Mouse (Mus musculus): ENCODE results near the gene Rnf17.

The Rnf17 gene

GRCm38 (mm10) chr14:56402311-56403071, at the start of gene Rnf17:
TSS of gene Rnf17 (plus strand) at chr14:56402581.
- no peak for DNase-seq

DNA sequence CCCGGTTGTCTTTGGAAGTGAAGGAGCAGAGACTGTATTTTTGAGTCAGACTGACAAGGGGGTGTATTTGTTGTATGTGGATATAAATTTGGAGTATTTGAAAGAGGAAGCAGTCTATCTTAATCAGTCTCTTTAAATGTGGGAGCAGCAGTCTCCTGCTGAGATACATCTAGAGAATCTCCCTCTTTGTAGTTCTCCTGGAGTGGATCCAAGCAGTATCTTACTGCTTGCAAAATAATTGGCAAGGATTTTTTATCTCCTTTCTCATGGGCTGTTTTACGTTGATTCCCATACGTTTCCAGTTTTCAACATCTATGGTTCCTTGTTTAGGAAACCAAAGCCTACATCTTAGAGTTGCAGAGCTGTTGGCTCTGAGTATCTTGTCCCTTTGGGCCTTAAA, 47.6 kb upstream of the Rnf17 start:
- DNase-seq, result no peak

GRCm38 (mm10) chr14:56355396-56355795, 47.0 kb upstream of the Rnf17 start:
- no peak for DNase-seq

- DNase-seq, result no peak
Measured at GRCm38 (mm10) chr14:56356196-56356595, 46.2 kb upstream of the Rnf17 start.

DNA sequence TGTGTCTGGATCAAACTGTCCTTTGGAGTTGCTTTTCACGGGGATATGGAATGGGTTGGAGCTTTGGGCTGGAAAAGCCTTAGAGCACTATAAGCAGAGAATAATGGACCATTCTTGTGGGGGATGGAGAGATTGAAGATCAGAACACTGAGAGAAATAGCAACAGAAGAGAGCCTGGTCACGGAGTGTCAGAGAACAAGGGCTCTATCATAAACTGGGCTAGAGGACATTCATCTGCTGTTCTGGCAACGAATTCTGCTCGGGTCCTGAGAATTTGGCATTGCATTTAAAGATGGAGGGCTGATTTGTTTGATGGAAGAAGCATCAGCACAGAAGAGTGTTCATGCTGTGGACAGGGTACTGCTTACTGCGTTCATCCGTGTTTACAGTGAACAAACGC, 44.0 kb upstream of the Rnf17 start:
- no peak for DNase-seq

GRCm38 (mm10) chr14:56359131-56359530, 43.2 kb upstream of the Rnf17 start:
- no peak for DNase-seq

DNA sequence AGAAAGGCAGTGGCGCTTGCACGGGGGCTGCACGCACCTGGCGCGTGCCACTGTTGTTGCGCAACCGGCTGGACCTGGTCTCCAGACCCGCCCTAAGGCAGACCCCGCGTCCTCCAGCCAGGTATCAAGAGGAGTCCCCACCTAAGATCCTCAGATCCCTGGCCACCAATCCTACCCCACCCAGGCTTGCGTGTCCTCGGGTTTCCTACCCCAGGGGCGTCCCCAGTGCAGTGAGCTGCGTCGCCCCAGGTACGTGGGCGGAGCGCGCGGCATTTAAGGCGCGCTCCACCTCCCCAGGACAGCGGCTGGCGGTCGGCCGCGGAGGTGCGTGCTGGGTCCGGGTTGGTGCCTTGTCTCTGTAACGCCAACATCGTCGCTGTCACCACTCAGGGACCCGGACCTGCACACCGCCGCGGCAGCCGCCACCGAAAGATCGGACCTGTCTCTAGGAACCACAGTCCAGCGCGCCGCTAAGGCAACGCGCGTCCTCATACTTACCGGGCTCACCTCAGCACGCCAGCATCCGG, 37.6 kb upstream of the Rnf17 start, which contains the start of gene Atp12a:
Atp12a (plus strand) TSS at position 358 of the 527 bp plus-strand sequence.
- DNase-seq, result peak in 1 of 2 experiments; percentile 29

DNA sequence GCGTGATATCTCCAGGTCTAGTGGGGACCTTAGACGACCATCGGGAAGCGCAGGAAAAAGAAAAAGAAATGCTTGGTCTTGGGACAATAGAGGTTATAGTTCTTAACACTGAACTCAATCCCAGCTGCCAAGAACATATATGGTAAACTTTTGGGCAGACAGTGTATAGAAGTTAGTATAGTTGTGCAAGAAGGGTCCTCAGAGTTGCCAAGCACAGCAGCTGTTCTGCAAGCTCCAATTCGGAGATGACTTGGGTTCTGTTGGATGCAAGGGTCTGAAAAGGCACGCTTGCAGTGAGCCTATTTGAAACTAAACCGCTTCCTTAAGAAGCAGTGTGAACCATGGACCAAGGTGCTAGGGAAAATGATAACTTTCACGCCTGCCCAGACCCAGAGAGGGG, 37.1 kb upstream of the Rnf17 start:
- DNase-seq, result no peak

DNA sequence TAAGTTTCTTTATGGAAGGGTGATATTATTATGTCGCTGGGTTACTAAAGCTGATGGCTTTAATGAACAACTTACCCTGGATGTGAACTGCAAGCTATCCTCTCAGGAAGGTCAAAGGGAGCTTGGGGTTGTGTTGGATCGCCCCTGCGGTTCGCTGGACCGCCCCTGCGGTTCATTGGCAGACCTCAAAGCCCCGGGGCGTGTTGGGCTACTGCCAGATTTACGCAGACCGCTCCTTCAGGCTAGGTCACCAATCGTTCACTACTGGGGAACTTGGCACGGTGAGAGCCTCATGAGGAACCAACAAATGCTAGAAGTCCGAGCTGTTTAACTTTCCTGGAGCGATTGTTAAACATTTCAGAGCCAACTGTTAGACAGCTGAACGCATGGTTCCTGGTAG, 35.7 kb upstream of the Rnf17 start:
- DNase-seq, result peak; percentile 71 to 80

- DNase-seq, result peak in 1 of 2 experiments; percentile 56
Measured at GRCm38 (mm10) chr14:56368834-56369233, 33.5 kb upstream of the Rnf17 start.

GRCm38 (mm10) chr14:56375731-56376130, 26.6 kb upstream of the Rnf17 start:
- peak; percentile 80 to 88 for DNase-seq

DNA sequence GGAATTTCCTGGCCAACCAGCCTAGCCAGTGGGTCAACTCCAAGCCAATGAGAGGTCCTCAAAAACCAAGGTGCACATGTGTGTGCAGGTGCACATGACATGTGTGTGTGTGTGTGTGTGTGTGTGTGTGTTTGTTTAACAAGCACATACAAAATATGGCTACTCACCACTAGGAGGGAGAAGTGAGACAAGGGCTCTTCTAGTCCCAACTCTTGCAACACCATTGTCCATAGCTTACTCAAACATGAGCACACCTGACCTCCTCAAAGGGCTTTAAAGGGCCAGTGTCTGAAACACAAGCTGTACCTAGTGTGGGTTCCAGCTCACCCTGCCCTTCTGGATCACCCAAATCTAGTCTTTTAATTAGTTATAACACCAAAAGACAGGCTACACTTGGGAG, 24.6 kb upstream of the Rnf17 start:
- DNase-seq, result no peak

GRCm38 (mm10) chr14:56379336-56379735, 23.0 kb upstream of the Rnf17 start:
- peak in 1 of 2 experiments; percentile 24 for DNase-seq

GRCm38 (mm10) chr14:56382366-56382765, 20.0 kb upstream of the Rnf17 start:
- DNase-seq, result peak in 1 of 2 experiments; percentile 29

GRCm38 (mm10) chr14:56390247-56390646, 12.1 kb upstream of the Rnf17 start:
- DNase-seq, result peak; percentile 8 to 17

GRCm38 (mm10) chr14:56393704-56394312, 8.6 kb upstream of the Rnf17 start:
- DNase-seq, result peak in 1 of 2 experiments; percentile 11

GRCm38 (mm10) chr14:56398001-56398400, 4.4 kb upstream of the Rnf17 start:
- DNase-seq, result peak; percentile 37 to 74

DNA sequence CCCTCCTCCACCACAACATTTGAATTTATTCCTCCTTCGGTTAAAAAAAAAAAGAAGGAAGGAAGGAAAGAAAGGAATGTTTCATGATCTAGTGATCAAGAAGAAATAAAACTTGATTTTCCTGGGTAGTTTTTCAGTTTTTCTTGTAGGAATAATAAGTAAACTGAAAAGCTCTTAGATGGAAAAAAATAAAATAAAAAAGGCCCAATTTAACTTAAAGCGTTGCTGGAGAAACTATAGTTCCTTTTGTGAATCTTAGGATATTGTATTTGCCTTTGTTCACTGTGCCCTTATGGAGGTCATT, 643 bp downstream of the Rnf17 start:
- no peak for DNase-seq

DNA sequence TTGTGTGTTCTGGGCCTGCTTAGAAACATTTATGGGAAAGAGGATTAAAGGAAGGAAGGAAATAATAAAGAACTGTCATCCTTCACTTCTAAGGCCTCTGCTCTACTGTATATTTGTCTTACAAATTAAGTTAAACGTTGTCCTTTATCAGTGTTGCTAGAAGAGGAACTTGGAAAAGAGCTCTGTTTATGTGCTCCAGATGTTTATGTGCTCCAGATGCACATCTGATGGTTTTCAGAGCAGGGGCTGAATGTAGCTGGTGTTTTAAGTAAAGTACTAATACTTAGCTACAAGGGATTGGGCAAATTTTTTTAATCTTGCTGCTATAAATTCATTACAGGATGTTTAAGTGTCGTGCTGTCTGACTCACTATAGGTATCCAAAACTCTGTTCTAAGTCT, 59.7 kb downstream of the Rnf17 start:
- DNase-seq, result no peak

- DNase-seq, result no peak
Measured at GRCm38 (mm10) chr14:56462729-56463128, 60.3 kb downstream of the Rnf17 start.

DNA sequence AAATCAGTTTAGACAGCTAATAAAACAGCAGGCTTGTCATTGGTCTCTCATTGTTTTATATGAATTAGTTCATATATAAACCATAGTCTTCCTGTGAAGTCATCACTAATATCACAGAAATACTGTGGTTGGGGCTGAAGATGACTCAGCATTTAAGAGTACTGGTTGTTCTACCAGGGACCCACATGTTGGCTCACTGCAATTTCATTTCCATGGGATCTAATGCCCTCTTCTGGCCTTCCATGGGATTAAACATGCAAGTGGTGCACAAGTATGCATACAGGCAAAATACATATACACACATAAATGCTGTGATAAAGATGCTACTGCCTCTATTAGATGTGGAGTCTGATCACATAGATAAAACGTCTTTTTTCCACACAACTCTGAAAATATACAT, 65.8 kb downstream of the Rnf17 start:
- DNase-seq, result peak; percentile 9 to 32

GRCm38 (mm10) chr14:56489806-56490205, 87.4 kb downstream of the Rnf17 start:
- peak; percentile 24 to 56 for DNase-seq

GRCm38 (mm10) chr14:56502407-56502806, 100.0 kb downstream of the Rnf17 start:
- no peak for DNase-seq

DNA sequence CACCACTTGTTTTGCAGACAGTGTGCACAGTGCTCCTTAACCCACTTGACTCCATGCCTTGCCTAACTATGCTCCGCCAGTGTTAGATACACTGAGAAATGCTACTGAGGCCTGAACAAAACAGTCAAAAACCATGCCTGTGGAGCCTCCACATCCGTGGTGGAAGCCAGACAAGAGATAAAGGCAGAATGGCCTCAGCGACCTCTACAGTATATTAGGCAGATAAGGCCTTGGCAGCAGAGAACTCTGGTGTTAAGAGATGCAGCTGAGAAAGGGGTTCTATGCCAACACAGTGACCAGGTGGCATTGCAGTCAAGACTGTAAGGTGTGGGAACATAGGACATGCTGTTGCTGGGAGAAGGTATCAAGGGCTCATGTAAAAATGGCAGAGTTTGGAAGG, 104.4 kb downstream of the Rnf17 start:
- DNase-seq, result no peak

Measured in kidney, postnatal 36 days (tissue).